Mouse (Mus musculus) embryonic facial prominence, embryonic 11.5 days (tissue): ENCODE measurements around the gene Adamts12. TPM values are rescaled to one million over a fixed set of nuclear protein-coding genes. Genes with fewer than 3 reads are reported as not detected.
A peak's percentile ranks its signal among the peaks of the same experiment; 100 is the strongest.

Source experiments
- ATAC-seq: fragments of 200-750 bp; cut with Nextera tagmentation; replicated peaks from 2 replicates; pipeline ENCODE4 v1.8.0; 2017; ENCODE audit warnings: low read depth; ENCODE audit not compliant: insufficient number of reproducible peaks, low FRiP score, low TSS enrichment
- DNase-seq: peaks from one replicate; pipeline ENCODE4 v3.0.0-alpha.2; 2015; ENCODE audit warnings: low spot score
- H3K27ac ChIP-seq: fragments of 300-500 bp; sonication (generic); replicated peaks from 2 replicates; pipeline ENCODE4 v1.5.1; 2014; ENCODE audit warnings: mild to moderate bottlenecking, low read depth, low read length, control low read depth
- H3K27me3 ChIP-seq: fragments of 300-500 bp; sonication (generic); 2 replicates; pipeline ENCODE4 v1.6.1; 2014; ENCODE audit warnings: mild to moderate bottlenecking, low read length, moderate library complexity, mixed read lengths; ENCODE audit not compliant: control insufficient read depth, insufficient read depth
- H3K36me3 ChIP-seq: fragments of 300-500 bp; sonication (generic); replicated peaks from 2 replicates; pipeline ENCODE4 v1.6.1; 2014; ENCODE audit warnings: low read depth, mild to moderate bottlenecking, low read length, moderate library complexity, mixed read lengths; ENCODE audit not compliant: control insufficient read depth, insufficient read depth
- H3K4me1 ChIP-seq: fragments of 300-500 bp; sonication (generic); 2 replicates; pipeline ENCODE4 v1.6.1; 2014; ENCODE audit warnings: low read length, mixed read lengths; ENCODE audit not compliant: control insufficient read depth, insufficient read depth
- H3K4me2 ChIP-seq: fragments of 300-500 bp; sonication (generic); 2 replicates; pipeline ENCODE4 v1.6.1; 2014; ENCODE audit warnings: low read depth, mild to moderate bottlenecking, control low read depth, low read length, moderate library complexity
- H3K4me3 ChIP-seq: fragments of 300-500 bp; sonication (generic); 2 replicates; pipeline ENCODE4 v1.5.1; 2014; ENCODE audit warnings: low read depth, low read length, control low read depth
- H3K9ac ChIP-seq: fragments of 300-500 bp; sonication (generic); replicated peaks from 2 replicates; pipeline ENCODE4 v1.6.1; 2014; ENCODE audit warnings: mild to moderate bottlenecking, control low read depth, low read length
- H3K9me3 ChIP-seq: fragments of 300-500 bp; sonication (generic); replicated peaks from 2 replicates; pipeline ENCODE4 v1.6.1; 2016; ENCODE audit warnings: mild to moderate bottlenecking, low read length, inconsistent platforms, mixed read lengths; ENCODE audit not compliant: control insufficient read depth
- WGBS: fragments of 180-500 bp; shearing (Covaris S2); extraction: QIAGEN DNeasy Blood & Tissue Kit; methylation state at CpG from one replicate; pipeline ENCODE4 v1.1.7; 2014; 5-methylcytosine and 5-hydroxymethylcytosine counted together
- polyA plus RNA-seq: library from polyadenylated mRNA; unstranded; fragments of >200 nt; fragmentation: Nextera tagmentation; extraction: Ambion mirVana; gene quantifications from 2 replicates; pipeline ENCODE4 v1.2.1, GENCODE M21; 2014

Adamts12 gene
- polyA plus RNA-seq, 1 experiment from 2014 or later = 1.7 TPM

- DNase-seq = no peak
- Histone ChIP-seq H3K9ac (no peak overlapping the region), H3K4me3 (no peak overlapping the region), H3K4me2 (no peak overlapping the region), H3K4me1 (no peaks in the 10 kb centered on the region), H3K9me3 (no peaks in the 10 kb centered on the region), H3K27ac (no peak overlapping the region), H3K36me3 (no peaks in the 10 kb centered on the region), H3K27me3 (no peaks in the 10 kb centered on the region)
- WGBS = 21% methylated on average over 9 of the region's 9 CpGs
- no peak for ATAC-seq
Measured at GRCm38 (mm10) chr15:11084241-11084992, 19.8 kb downstream of the Adamts12 start.

GRCm38 (mm10) chr15:11084993-11085365, 20.4 kb downstream of the Adamts12 start:
- H3K4me1 ChIP-seq = no peaks in the 10 kb centered on the region
- H3K4me3 ChIP-seq = no peak overlapping the region
- ATAC-seq (no peak; the same call in 1 of the 2 replicates), DNase-seq (no peak)
- no peaks in the 10 kb centered on the region for H3K36me3 ChIP-seq
- H3K27me3 ChIP-seq = no peaks in the 10 kb centered on the region
- 17% methylated on average over 1 of the region's 1 CpGs for WGBS
- H3K9me3 ChIP-seq = no peaks in the 10 kb centered on the region
- H3K4me2 ChIP-seq = no peak overlapping the region
- H3K9ac ChIP-seq = no peak overlapping the region
- no peak overlapping the region for H3K27ac ChIP-seq

- Histone ChIP-seq H3K27me3 (no peaks in the 10 kb centered on the region), H3K9ac (no peak overlapping the region), H3K9me3 (no peaks in the 10 kb centered on the region), H3K36me3 (no peaks in the 10 kb centered on the region), H3K4me1 (no peaks in the 10 kb centered on the region), H3K4me2 (no peak overlapping the region), H3K4me3 (no peak overlapping the region), H3K27ac (no peak overlapping the region)
- 87% methylated on average over 3 of the region's 3 CpGs for WGBS
- DNase-seq (no peak), ATAC-seq (no peak)
Measured at GRCm38 (mm10) chr15:11089494-11089893, 24.9 kb downstream of the Adamts12 start.

- no peaks in the 10 kb centered on the region for H3K36me3 ChIP-seq
- H3K4me2 ChIP-seq = no peak overlapping the region
- H3K27me3 ChIP-seq = no peaks in the 10 kb centered on the region
- no peaks in the 10 kb centered on the region for H3K9me3 ChIP-seq
- H3K4me1 ChIP-seq = no peaks in the 10 kb centered on the region
- no peak overlapping the region for H3K9ac ChIP-seq
- ATAC-seq (no peak), DNase-seq (no peak)
- H3K27ac ChIP-seq = no peak overlapping the region
- H3K4me3 ChIP-seq = no peak overlapping the region
- 60% methylated on average over 3 of the region's 3 CpGs for WGBS
Measured at GRCm38 (mm10) chr15:11095566-11095965, 31.0 kb downstream of the Adamts12 start.

GRCm38 (mm10) chr15:11097967-11098702, 33.5 kb downstream of the Adamts12 start:
- peak; percentile 80 for ATAC-seq
- Histone ChIP-seq H3K4me3 (no peak overlapping the region), H3K9ac (no peak overlapping the region), H3K4me1 (no peaks in the 10 kb centered on the region), H3K9me3 (no peaks in the 10 kb centered on the region), H3K27ac (no peak overlapping the region; the same call in 1 of the 2 replicates), H3K4me2 (no peak overlapping the region), H3K36me3 (no peaks in the 10 kb centered on the region), H3K27me3 (no peaks in the 10 kb centered on the region)
- WGBS = 41% methylated on average over 4 of the region's 4 CpGs
- DNase-seq = peak; percentile 59

- Histone ChIP-seq H3K4me1 (no peaks in the 10 kb centered on the region), H3K27ac (peak overlapping the region; percentile 56; the same call in 1 of the 2 replicates), H3K27me3 (no peaks in the 10 kb centered on the region), H3K4me2 (no peak overlapping the region), H3K4me3 (no peak overlapping the region), H3K9me3 (no peaks in the 10 kb centered on the region), H3K9ac (no peak overlapping the region), H3K36me3 (no peaks in the 10 kb centered on the region)
- WGBS = 62% methylated on average over 7 of the region's 7 CpGs
- DNase-seq (no peak), ATAC-seq (no peak)
Measured at GRCm38 (mm10) chr15:11098940-11099339, 34.4 kb downstream of the Adamts12 start.

GRCm38 (mm10) chr15:11100917-11101316, 36.3 kb downstream of the Adamts12 start:
- H3K9me3 ChIP-seq = no peaks in the 10 kb centered on the region
- H3K36me3 ChIP-seq = no peaks in the 10 kb centered on the region
- H3K27me3 ChIP-seq = no peaks in the 10 kb centered on the region
- H3K27ac ChIP-seq = no peak overlapping the region
- H3K4me3 ChIP-seq = no peak overlapping the region
- no peak for DNase-seq
- 78% methylated on average over 4 of the region's 4 CpGs for WGBS
- no peak for ATAC-seq
- H3K9ac ChIP-seq = no peak overlapping the region
- no peak overlapping the region for H3K4me2 ChIP-seq
- H3K4me1 ChIP-seq = no peaks in the 10 kb centered on the region

GRCm38 (mm10) chr15:11105101-11105500, 40.5 kb downstream of the Adamts12 start:
- Histone ChIP-seq H3K27ac (no peak overlapping the region), H3K4me1 (no peaks in the 10 kb centered on the region), H3K27me3 (no peaks in the 10 kb centered on the region), H3K4me3 (no peak overlapping the region), H3K4me2 (no peak overlapping the region), H3K9me3 (no peaks in the 10 kb centered on the region), H3K36me3 (no peaks in the 10 kb centered on the region), H3K9ac (no peak overlapping the region)
- no peak for ATAC-seq
- DNase-seq = no peak
- WGBS = 74% methylated on average over 2 of the region's 2 CpGs
